Mouse (Mus musculus) adrenal gland, adult 8-10 months (tissue): ENCODE results near the gene Wdr82. TPM values are rescaled to one million over a fixed set of nuclear protein-coding genes. Genes with fewer than 3 reads are reported as not detected.

ENCODE experiments used
- DNase-seq: peaks from one replicate; pipeline ENCODE4 v3.0.0; 2022
- total RNA-seq, 4 experiments: library from RNA; stranded (reverse); gene quantifications; 2 replicates each; pipeline ENCODE4 v1.2.4; 2022

The Wdr82 gene
- total RNA-seq, 4 experiments from 2014 or later = 64.6 to 102 (median 99.7) TPM

DNA sequence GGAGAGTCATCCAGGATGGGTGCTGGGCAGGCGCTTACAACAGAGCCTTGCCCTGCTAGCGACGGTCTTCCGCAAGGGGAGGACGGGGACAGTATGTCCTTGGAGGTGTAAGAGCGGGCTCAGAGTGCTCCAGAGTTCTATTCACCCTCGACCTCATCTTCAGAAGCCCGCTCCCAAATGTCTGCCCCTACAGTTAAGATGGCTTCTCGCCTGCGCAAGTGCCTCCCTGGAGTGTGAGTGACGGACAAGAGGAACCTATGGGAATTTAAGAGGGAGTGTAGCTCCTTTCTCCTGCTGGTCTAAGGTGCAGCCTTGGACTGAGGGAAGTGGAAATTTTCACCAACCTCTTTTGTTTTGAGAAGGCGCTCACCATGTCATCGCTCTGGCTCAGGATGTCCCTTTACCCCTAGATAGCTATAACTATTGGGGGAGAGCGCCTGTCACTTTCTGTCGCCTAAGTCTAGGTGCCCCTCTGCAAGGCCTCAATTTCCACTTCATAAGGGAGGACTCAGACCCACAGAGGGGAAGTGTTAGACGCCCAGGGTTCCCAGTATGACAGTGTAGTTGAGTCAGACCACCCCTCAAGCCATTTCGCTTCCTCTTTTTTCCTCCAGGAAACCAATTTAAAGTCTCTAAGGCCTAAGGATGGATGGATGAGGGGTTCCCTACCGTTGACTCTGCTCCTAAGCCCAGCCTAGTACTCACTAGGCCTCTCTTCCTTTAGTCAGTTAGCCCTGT lies 29.0 kb downstream of the Wdr82 start, which contains the start of gene Ppm1m:
Gene Ppm1m (minus strand): TSS at position 212 of the 738 bp plus-strand sequence.
- no peak for DNase-seq

DNA sequence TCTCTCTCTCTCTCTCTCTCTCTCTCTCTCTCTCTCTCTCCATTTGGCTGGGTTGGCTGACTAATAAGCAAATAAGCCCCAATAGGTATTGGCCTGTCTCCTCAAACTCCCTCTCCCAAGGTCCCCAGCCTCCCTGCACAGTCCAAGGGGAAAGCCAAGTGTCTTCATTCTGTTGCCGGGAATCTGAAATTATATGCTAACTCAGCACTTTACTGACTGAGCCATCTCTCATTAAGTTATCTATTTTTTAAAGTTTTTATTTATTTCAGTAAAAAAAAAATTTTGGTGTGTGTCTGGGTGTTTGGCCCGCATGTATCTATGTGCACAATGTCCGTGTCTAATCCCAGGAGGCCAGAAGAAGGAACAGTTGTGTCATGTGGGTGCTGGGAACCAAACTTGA lies 31.2 kb downstream of the Wdr82 start:
- no peak for DNase-seq

DNA sequence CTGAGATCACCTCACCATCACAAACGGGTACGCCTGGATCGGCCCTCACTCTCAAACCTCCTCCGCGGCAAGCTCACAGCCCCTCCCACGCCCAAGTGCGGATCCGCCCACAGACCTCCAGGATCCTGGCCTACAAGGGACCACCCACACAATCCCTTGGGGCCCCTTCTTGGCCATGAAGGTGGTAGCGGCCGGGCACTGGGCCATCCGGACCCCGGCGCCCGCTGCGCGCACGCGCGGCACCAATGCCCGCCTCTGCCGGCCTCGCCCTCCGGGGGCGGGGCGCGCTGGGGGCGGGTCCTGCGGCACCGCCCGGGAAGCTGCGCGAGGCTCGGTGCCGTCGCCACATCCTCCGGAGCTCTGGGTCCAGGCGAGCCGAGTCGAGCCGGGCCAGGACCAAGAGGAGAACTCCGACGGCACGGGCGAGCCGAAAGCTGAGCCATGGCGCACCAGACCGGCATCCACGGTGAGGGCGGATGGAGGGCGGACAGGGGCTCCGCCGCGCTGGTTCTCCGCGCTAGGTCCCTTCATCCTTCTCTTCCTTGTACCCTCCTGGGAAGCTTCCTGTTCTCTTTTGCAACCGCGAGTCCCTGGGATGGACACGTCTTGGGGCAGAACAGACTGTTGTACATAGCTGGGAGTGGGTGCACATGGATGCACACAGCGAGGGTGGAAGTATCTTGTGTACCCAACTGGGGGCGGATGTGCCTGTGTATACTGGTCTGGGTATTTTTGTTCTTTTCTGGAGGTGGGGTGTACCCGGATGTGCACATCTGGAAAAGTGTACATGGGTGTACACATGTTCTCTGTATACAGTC lies 32.3 kb downstream of the Wdr82 start, which contains the start of gene Twf2:
Gene Twf2 (plus strand): TSS at position 290 of the 818 bp plus-strand sequence.
- DNase-seq = peak; percentile 91

DNA sequence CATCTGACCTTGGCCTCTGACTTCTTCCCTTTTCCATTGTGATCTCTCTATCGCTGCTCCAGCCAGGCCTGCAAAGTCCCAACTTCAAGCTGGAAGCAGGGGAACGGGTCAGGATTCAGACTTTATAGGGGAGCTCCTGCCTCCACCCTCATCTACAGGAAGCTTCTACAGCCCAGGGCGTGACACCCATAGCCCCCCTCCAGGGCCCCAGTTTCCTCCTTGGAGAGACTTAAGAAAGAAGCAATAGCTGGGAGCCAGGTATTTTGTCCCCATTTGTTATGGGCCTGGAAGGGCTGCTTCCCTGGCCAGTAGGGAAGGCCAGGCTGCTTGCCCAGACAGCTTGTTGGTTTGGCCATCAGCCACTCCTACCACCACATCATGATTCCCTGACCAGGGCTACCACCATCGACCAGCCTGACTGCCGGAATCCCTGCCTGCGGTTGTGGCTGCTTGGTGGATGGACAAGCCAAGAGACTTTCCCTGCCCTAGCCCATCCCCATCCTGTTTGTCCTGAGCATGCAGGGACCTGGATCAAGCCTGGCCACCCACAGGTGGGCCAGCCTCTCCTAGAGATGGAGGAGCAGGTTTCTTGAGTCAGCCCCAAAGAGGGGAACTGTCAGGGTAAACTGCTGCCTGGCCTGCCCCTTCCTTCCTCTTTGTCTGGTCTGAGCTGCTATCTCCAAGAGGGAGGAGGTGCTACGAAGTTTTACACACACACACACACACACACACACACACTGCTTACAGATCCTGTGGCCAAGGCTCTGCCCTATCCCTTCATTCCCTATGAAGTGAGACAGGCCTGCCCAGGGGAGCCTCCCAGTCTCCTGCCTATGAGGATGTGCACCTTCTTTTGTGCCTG lies 33.5 kb downstream of the Wdr82 start:
- no peak for DNase-seq

DNA sequence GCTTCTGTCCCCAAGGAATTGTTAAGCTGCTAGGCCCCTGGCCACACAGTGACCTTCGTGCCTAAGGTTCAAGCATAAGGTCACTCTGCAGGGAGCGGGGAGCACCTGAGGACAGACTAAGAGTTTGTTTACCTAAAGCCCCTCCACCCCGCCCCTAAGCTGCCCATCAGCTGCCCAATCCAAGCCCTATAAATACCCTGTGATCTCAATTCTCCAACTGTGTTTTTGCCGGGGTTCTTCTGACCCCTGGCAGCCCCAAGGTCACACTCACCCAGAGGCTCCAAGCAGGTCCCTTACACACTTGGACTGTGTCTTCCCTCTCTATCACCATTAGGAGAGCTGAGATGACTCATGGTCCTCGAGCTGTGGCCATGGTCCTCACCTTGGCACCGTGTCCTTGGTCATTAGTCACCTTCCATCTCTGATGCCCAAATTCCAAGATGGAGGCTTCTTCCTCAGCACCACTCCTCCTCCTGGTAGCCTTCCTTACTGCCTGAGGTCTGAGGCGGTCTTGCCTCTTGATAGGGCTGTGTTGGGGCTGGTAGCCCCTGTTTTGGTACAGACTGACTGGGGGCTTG lies 35.1 kb downstream of the Wdr82 start:
- DNase-seq = peak; percentile 79

DNA sequence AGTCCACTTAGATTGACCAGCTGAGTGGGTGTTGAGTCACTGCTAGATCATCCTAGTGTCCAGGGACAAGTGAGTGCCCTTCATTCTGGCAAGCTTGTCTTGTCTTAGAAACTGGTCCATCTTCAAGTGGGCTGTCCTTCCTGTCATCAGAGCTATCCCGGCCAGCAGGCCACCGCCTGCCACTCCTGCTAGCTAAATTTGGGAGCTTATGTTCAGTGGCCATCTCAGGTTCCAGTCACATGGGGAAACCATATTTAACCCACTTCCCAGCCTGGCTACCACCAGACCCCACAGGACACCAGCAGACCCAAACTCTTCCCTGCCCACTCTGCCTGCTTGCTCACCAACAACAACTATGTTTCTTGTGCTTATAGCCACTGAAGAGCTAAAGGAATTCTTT lies 35.8 kb downstream of the Wdr82 start:
- DNase-seq = no peak

DNA sequence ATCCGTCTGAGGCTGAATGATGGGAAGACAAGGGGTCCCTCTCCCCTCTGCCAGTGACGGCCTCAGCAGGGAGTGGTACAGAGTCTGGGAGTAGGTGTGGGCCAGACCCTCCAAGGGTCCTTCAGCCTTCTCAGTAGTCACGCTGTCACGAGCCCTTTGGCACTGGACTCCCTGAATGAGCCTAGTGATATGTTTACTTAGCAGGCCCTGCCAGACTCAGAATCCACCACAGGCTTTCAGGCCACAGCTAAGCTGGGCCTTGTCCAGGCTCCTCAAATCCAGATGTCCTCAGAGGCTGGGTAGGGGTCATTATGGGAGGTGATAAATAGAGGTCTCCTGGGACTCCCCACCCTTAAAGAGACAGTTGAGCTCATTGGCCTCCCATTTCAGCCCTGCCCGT lies 37.5 kb downstream of the Wdr82 start:
- no peak for DNase-seq

DNA sequence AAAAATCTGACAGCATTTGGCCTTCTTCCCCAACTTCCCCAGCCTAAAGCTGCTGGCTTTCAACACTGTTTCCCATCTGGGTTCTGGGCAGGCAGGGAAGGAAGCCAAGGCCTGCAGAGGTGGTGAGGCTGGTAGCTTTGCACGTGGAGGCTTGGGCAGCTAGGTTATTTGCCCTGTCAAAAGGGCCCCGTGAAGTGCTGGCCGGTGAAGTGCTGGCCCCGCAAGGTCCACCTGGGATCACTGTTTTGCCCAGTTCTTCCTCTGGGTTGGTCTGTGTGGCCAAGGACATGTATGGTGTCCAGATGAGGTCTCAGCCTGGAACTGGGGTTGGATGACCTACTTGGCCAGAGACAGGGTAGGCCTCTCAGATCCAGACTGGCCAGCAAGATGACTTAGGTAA lies 39.2 kb downstream of the Wdr82 start:
- no peak for DNase-seq

DNA sequence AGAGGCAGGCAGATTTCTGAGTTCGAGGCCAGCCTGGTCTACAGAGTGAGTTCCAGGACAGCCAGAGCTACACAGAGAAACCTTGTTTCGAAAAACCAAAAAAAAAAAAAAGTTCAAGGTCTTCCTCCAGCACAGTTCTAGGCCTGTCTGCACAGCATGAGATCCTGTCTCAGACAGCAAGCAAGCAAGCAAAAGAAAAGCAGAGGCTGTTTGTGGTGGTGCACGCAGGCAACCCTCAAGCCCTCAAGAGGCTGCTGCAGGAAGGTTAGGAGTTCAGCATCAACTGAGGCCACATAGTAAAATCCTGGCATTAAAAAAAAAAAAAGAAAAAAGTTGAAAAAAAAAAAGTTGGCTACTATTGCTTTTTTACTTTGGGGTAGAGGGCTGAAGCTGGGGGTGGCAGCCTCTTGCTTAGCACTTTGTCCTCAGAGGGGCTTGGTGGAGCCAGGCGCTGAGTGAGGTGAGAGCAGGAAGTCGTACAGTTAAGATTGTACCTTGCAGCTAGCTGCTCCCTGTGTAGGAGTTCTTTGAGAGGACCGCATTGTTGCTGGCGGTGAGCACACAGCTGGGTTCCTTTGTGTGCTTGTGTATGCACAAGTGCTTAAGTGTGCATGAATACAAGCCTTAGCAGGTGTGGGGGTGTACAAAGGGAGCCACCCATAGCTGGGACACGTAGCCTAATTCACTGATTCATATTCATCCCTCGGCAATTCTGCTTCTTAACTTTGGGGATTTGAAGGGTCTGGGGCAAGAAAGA lies 40.3 kb downstream of the Wdr82 start:
- DNase-seq = no peak

DNA sequence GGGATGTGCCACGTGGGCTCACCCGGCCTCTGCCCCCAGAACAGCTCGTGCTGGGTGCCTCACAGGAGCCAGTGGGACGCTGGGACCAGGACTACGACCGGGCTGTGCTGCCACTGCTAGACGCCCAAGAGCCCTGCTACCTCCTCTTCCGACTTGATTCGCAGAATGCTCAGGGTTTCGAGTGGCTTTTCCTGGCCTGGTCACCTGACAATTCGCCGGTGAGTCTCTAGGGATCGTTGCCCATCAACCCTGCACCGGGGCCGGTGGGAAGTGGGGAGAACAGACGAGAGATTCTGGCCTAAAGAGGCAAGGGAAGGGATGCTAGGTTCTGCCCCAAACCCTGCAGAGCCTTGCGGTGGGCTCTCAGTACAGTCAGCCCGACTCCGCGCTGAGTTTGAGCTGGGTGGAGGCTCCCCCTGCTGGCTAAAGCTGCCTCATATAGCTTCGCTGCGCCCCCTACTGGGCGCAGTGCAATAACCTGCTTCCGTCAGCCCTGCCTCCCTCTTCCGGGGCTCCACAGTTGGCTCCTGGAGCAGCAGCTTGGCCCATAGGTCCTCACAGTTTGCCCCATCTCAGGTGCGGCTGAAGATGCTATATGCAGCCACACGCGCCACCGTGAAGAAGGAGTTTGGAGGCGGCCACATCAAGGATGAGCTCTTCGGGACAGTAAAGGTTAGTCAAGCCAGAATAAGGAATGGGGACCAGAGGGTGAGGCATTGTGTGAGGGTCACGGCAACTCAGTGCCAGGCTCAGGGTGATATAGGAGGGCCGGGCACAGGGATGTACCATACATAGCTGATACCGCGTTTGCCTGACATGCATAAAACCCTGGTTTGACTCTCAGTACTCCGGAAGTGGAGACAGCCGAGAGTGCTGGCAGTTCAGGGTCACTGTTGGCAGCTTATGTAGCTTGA lies 41.2 kb downstream of the Wdr82 start:
- no peak for DNase-seq

DNA sequence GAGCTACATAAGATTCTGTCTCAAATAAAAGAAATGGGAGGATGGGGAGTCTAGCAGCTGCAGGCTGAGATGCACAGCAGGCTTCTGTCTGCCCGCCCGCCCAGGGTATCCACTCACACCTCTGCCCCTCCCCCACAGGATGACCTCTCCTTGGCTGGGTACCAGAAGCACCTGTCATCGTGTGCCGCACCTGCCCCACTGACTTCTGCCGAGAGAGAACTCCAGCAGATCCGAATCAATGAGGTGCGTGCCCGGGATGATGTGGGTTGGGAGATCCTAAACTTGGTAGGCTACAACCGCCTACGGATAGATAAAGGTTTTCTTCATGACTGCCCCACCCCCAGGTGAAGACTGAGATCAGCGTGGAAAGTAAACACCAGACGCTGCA lies 41.9 kb downstream of the Wdr82 start:
- DNase-seq = no peak

DNA sequence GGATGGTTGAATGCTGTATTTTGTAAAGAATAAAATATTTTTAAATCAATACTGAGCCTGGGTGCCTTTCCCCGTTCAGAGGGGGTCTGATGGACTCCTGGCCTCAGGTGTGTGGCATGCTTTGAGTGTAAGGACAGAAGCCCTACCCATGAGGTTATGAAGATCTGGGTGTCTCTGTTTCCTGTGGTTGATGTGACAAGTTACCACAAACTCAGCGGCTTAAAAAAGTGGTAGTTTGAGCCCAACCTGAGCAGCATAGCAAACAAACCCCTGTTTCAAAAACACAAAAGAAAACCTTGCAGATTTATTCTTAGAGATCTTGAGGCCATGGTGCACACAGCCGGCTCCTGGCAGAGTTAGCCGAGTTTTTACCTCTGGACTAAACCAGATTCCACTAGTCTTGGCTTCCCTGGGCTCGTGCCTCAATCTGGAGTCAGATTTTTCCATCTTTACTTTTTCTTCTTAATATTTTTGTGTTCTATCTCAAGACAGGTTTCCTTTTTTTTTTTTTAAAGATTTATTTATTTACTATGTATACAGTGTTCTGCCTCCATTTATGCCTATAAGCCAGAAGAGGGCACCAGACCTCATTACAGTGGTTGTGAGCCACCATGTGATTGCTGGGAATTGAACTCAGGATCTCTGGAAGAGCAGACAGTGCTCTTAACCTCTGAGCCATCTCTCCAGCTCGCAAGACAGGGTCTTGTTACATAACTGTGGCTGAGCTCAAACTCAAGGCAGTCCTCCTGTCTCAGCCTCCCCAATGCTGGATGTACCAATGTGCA lies 44.8 kb downstream of the Wdr82 start:
- DNase-seq = no peak

DNA sequence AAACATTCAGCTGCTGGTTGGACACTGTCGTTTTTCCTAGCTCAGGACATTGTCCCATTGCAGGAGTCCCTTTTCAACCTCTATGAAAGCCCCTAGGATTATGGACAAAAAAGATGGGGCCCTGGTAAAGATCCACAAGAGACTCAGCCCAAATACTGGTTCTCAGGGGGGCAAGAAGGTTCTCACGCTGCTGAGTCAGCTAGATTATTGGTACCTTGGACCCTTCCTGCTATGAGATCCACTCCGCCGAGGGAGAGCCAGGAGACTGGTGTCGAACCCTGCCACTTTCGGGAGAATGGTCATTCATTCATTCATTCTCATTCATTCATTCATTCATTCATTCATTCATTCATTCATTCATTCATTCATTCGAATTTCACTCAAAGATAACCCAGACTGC lies 46.2 kb downstream of the Wdr82 start:
- DNase-seq = no peak

DNA sequence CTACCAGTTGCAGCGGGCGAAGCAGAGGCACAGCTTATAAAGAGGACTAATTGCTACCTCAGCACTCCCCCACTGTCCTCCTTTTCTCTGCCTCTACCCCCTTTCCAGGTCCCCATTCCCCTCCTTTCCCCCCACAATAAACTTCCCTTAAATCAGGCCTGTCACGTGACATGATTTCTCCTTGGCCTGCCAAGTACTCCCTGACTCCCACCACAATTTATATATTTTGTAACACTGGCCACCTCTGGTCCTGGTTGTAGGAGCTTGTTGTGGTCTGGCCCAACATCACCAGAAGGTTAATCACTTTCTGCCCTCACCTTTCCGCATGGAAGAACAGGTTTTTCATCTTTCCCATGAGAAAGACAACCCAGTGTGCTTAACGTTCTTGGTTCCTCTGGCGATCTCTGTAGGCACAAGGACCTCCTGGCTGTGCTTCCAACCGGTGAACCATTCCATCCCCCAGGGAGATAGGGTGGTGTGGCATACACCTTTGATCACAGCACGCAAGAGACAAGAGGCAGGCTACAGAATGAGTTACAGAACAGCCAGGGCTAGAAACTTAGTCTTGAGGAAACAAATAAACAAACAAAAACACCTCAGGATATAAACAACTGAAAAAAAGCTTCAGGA lies 50.3 kb downstream of the Wdr82 start:
- no peak for DNase-seq

DNA sequence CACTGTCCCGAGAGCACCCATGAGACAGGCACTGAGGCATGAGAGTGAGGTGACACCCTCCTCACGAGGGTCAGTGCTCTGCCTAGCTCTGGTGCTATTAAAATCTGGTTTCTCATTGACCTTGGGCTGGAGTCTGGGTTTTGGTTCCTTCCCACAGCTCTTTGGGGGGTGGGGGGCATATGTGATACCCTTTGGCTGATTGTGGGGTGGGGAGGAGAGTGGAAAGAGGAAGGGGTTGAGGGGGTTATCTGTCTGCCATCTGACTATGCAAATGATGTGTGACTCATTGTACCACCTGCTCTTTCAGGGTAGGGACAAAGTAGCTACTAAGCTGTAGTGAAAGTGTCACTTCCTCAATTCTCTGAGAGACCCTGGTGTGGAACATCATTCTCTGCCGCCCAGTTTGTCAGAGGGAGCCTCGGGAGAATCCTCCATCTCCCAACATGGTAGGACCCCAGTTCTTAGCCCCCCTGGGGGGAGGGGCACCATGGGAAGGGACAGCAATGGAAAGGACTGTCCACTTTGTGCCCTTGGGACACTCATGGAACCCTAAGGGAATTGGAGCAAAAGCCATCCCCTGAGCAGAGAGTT lies 51.6 kb downstream of the Wdr82 start, which contains the start of gene Tlr9:
Gene Tlr9 (plus strand): TSS at position 338 of the 591 bp plus-strand sequence.
- no peak for DNase-seq

DNA sequence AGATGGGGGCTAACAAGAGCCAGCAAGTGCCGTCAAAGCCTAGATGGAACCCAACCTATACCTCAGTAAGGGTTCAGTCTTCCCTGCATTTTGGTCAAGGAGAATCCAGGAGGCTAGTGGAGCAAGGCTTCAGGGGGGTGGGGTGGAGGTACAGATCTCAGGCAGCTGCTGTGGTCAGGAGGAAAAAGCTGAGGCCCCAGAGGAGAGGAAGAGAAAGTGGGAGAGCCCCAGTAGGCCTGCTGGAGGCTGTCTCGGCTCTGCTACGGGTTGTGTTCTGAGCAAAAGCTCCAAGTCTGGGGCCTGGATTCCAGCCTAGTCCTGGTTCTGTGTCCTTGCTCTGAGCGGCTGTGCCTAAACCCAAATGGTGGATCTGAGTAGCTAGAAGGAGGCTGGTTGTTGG lies 52.3 kb downstream of the Wdr82 start:
- DNase-seq = no peak

DNA sequence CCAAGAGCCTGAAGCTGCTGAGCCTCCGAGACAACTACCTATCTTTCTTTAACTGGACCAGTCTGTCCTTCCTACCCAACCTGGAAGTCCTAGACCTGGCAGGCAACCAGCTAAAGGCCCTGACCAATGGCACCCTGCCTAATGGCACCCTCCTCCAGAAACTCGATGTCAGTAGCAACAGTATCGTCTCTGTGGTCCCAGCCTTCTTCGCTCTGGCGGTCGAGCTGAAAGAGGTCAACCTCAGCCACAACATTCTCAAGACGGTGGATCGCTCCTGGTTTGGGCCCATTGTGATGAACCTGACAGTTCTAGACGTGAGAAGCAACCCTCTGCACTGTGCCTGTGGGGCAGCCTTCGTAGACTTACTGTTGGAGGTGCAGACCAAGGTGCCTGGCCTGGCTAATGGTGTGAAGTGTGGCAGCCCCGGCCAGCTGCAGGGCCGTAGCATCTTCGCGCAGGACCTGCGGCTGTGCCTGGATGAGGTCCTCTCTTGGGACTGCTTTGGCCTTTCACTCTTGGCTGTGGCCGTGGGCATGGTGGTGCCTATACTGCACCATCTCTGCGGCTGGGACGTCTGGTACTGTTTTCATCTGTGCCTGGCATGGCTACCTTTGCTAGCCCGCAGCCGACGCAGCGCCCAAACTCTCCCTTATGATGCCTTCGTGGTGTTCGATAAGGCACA lies 54.9 kb downstream of the Wdr82 start:
- no peak for DNase-seq

DNA sequence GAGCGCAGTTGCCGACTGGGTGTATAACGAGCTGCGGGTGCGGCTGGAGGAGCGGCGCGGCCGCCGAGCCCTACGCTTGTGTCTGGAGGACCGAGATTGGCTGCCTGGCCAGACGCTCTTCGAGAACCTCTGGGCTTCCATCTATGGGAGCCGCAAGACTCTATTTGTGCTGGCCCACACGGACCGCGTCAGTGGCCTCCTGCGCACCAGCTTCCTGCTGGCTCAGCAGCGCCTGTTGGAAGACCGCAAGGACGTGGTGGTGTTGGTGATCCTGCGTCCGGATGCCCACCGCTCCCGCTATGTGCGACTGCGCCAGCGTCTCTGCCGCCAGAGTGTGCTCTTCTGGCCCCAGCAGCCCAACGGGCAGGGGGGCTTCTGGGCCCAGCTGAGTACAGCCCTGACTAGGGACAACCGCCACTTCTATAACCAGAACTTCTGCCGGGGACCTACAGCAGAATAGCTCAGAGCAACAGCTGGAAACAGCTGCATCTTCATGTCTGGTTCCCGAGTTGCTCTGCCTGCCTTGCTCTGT lies 55.5 kb downstream of the Wdr82 start:
- DNase-seq = no peak
